Comparison of ENCODE assay signal across 22 mouse cellular contexts in the genomic region with DNA sequence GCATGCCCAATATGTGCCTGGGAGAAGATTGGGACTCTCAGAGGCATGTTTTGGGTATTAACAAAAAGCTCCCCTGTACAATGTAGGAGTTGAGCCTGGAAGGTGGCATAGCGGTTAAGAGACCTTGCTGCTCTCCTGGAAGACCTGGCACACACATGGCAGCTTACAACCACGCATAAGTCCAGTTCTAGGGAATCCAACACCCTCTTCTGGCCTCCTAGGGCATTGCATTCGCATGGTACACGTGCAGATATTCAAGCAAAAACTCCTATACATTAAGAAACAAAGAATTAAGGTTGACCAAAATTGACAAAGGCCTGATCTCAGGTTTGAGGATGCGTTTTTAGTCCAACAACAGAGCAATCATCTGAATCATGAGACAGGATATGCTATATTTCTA. TPM values are rescaled to one million over a fixed set of nuclear protein-coding genes. Genes with fewer than 3 reads are reported as not detected.
"Had no signal": no experiment of that assay in that cellular context is flagged by ENCODE, and none has a peak within 500 bp of the region (broad histone marks: within the 10 kb centered on the region; RNA-seq: fewer than 3 reads in every experiment).

No protein-coding gene starts in this region.

- H3K4me1 ChIP-seq: liver, embryonic 12.5 days; lung, embryonic 15.5 days; neural tube, embryonic 12.5 days; stomach, embryonic 15.5 days had no signal

- H3K4me2 ChIP-seq: liver, embryonic 12.5 days; lung, embryonic 15.5 days; midbrain, embryonic 11.5 days; neural tube, embryonic 12.5 days; stomach, embryonic 15.5 days had no signal

- DNase-seq: kidney, adult 18-20 months; kidney, adult 9 months; kidney, postnatal 25 days; layer of hippocampus, adult 9-11 months; layer of hippocampus, postnatal 36 days; lung, postnatal 10 days; lung, postnatal 4 days; midbrain, embryonic 14.5 days; retina, postnatal 1 day; right cerebral cortex, postnatal 25 days; spleen, adult 18-20 months; thymus, postnatal 25 days had no signal

- H3K27me3 ChIP-seq: liver, embryonic 12.5 days; lung, embryonic 15.5 days; neural tube, embryonic 12.5 days; stomach, embryonic 15.5 days had no signal

- H3K9me3 ChIP-seq: liver, embryonic 12.5 days; lung, embryonic 15.5 days; neural tube, embryonic 12.5 days; stomach, embryonic 15.5 days had no signal

- ATAC-seq: liver, embryonic 12.5 days had no signal

- H3K27ac ChIP-seq: layer of hippocampus, adult 2 months; left cerebral cortex, adult 2 months; liver, embryonic 12.5 days; lung, embryonic 15.5 days; neural tube, embryonic 12.5 days; stomach, embryonic 15.5 days had no signal

- H3K9ac ChIP-seq: liver, embryonic 12.5 days; lung, embryonic 15.5 days; neural tube, embryonic 12.5 days; stomach, embryonic 15.5 days had no signal

- H3K4me3 ChIP-seq: layer of hippocampus, adult 2 months; left cerebral cortex, adult 2 months; liver, embryonic 12.5 days; lung, embryonic 15.5 days; neural tube, embryonic 12.5 days; stomach, embryonic 15.5 days had no signal

- H3K36me3 ChIP-seq: liver, embryonic 12.5 days; lung, embryonic 15.5 days; neural tube, embryonic 12.5 days; stomach, embryonic 15.5 days had no signal

RNA-seq across cellular contexts. Expression of gene Hcrtr2, which starts 32.3 kb away (rescaled TPM):
- polyA plus RNA-seq: large intestine, adult 2 months; liver, embryonic 12.5 days; liver, embryonic 16.5 days; stomach, embryonic 15.5 days; thymus, postnatal 0 days had no signal
